Mouse (Mus musculus) R1 (cell line): ENCODE measurements at regions not wholly inside any gene's neighbourhood (a gene's known extent, or its start where the extent isn't known, plus 50 kb on each side); places are given as distances from the start of the nearest gene placed in this dataset.

Experiments
- DNase-seq: peaks from one replicate; pipeline ENCODE4 v3.0.0-alpha.2; 2018; ENCODE audit warnings: low read depth, low spot score

- no peak for DNase-seq
Measured at GRCm38 (mm10) chr12:43851264-43852009, 358.7 kb downstream of the Dnajb9 start.

- DNase-seq = no peak
Measured at GRCm38 (mm10) chr12:43843907-43844537, 366.1 kb downstream of the Dnajb9 start.

GRCm38 (mm10) chr12:43831976-43832375 lies 378.1 kb downstream of the Dnajb9 start:
- DNase-seq = no peak

- no peak for DNase-seq
Measured at GRCm38 (mm10) chr12:43828641-43829040, 381.5 kb downstream of the Dnajb9 start.

GRCm38 (mm10) chr12:43827901-43828300 lies 382.2 kb downstream of the Dnajb9 start:
- no peak for DNase-seq

GRCm38 (mm10) chr12:43827296-43827695 lies 382.8 kb downstream of the Dnajb9 start:
- no peak for DNase-seq

DNA sequence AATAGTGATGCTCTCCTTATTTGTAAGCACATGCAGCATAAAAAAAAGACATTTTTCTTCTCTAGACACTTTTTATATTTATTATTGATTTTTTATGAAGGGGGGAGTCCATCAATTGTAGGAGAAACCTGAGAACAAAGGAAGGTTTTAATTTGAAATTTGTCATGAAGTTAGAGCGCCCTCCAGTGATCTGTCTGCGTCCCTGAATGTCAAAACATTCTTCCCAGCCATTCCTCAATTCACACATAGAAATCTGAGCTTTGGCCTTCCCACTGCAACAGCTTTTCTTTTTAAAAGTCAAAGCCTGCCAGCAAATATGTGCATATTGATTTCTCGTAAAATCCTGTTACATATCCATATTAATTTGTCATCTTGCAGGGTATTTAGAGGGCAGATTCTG lies 396.6 kb downstream of the Dnajb9 start:
- peak; percentile 14 for DNase-seq

- no peak for DNase-seq
Measured at GRCm38 (mm10) chr12:43772766-43773165, 437.4 kb downstream of the Dnajb9 start.

DNA sequence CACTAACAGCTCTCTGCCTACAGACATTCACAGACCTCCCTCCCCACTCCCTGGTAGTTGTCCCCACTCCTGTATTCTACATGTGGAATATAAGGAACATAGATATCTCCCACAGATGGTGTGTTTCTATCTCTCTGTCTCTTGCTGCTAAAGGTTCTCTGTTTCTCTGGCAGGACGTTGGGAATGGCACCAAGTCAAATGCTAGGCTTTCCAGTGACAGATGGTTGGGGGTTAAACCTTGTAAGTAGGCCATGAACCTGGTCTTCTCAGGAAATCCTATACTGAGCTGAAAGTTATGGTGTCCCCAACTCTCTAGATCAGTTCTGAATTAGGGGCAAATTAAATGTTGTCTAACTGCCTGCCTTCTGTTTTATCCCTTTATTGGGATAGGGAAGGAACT lies 448.0 kb downstream of the Dnajb9 start:
- no peak for DNase-seq
